ENCODE assay signal across 28 mouse cellular contexts in the genomic region with DNA sequence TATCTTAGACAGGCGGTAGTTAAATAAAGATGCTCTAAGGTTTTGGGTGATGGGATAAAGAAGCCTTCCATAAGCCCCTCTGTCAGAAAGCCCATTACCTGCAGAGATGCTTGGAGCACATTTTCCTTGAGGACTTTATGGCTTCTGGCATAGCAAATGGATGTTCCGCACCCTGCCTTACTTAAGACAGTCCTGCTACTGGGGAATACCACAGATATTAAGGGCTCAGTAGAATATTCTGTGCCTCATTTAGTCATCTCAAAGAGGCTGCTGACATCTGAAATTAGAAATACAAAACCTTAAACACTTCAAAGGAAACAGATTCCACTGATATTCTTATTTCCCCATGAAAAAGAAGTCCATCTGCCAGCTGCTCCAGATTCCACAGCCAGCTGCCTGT.
A peak's percentile ranks its signal among the peaks of the same experiment; 100 is the strongest.
DNase-seq lines count a peak whose midpoint lies in the region; ATAC-seq and TF ChIP-seq lines count a peak whose summit lies in the region.
"Had no signal": no experiment of that assay in that cellular context is flagged by ENCODE, and none has a peak within 500 bp of the region (broad histone marks: within the 10 kb centered on the region; RNA-seq: fewer than 3 reads in every experiment).

No protein-coding gene starts in this region.

- no peak overlapping the region for H3K27ac ChIP-seq in embryonic facial prominence, embryonic 14.5 days (replicated peaks; ENCODE audit: low read depth, low read length)
- H3K27ac ChIP-seq in embryonic facial prominence, embryonic 10.5 days (replicated peaks) = no peak overlapping the region
- 0 out of 2 replicates have a peak overlapping the region, but pooled peaks have one; percentile 17 for H3K27ac ChIP-seq in midbrain, embryonic 14.5 days (replicated peaks; ENCODE audit: low read depth, low read length)
- no peak overlapping the region for H3K27ac ChIP-seq in intestine, postnatal 0 days (ENCODE audit: low read depth, low read length)
- H3K27ac ChIP-seq: hindbrain, embryonic 12.5 days; hindbrain, postnatal 0 days; intestine, embryonic 15.5 days; liver, embryonic 15.5 days; neural tube, embryonic 12.5 days had no signal

- no peak overlapping the region for H3K9ac ChIP-seq in embryonic facial prominence, embryonic 14.5 days (ENCODE audit: low read depth, low read length)
- no peak overlapping the region for H3K9ac ChIP-seq in midbrain, embryonic 14.5 days (replicated peaks; ENCODE audit: low read length)
- H3K9ac ChIP-seq in intestine, postnatal 0 days (ENCODE audit: low read depth, low read length) = no peak overlapping the region
- H3K9ac ChIP-seq: hindbrain, embryonic 12.5 days; intestine, embryonic 15.5 days; liver, embryonic 15.5 days; neural tube, embryonic 12.5 days had no signal

- no peak for TF ChIP-seq CTCF in lung, adult 2 months (IDR thresholded peaks at IDR 0.05; ENCODE audit: insufficient read depth, low read length)
- TF ChIP-seq CTCF in intestine, postnatal 0 days (IDR thresholded peaks at IDR 0.05; ENCODE audit: low read depth) = no peak

- H3K4me2 ChIP-seq in embryonic facial prominence, embryonic 14.5 days (ENCODE audit: low read depth, low read length) = no peak overlapping the region
- no peak overlapping the region for H3K4me2 ChIP-seq in midbrain, embryonic 14.5 days (ENCODE audit: low read length)
- H3K4me2 ChIP-seq in intestine, postnatal 0 days (replicated peaks; ENCODE audit: low read depth) = no peak overlapping the region
- H3K4me2 ChIP-seq: heart, embryonic 11.5 days; hindbrain, embryonic 12.5 days; intestine, embryonic 15.5 days; liver, embryonic 15.5 days; neural tube, embryonic 12.5 days had no signal

- ATAC-seq in embryonic facial prominence, embryonic 14.5 days (ENCODE audit: low read depth) = peak; percentile 15; the same call in 1 of the 2 replicates
- ATAC-seq in midbrain, embryonic 14.5 days (ENCODE audit: low FRiP score, low TSS enrichment) = no peak
- ATAC-seq in intestine, postnatal 0 days = no peak
- ATAC-seq in granulocyte monocyte progenitor cell, adult 5-6 weeks (replicated peaks; ENCODE audit: poor library complexity, severe bottlenecking) = no peak
- ATAC-seq: forebrain, embryonic 14.5 days; hindbrain, postnatal 0 days; intestine, embryonic 15.5 days had no signal

- H3K36me3 ChIP-seq in embryonic facial prominence, embryonic 14.5 days (ENCODE audit: control insufficient read depth, insufficient read depth, low read length) = no peaks in the 10 kb centered on the region
- no peaks in the 10 kb centered on the region for H3K36me3 ChIP-seq in embryonic facial prominence, embryonic 10.5 days (replicated peaks)
- H3K36me3 ChIP-seq in midbrain, embryonic 14.5 days (ENCODE audit: control insufficient read depth, insufficient read depth, low read length) = no peaks in the 10 kb centered on the region
- no peaks in the 10 kb centered on the region for H3K36me3 ChIP-seq in intestine, postnatal 0 days (ENCODE audit: control insufficient read depth, insufficient read depth)
- H3K36me3 ChIP-seq: G1E; hindbrain, embryonic 12.5 days; intestine, embryonic 15.5 days; liver, embryonic 15.5 days; neural tube, embryonic 12.5 days had no signal

- no peaks in the 10 kb centered on the region for H3K27me3 ChIP-seq in embryonic facial prominence, embryonic 14.5 days (replicated peaks; ENCODE audit: control insufficient read depth, insufficient read depth, low read length)
- H3K27me3 ChIP-seq in embryonic facial prominence, embryonic 10.5 days (replicated peaks; ENCODE audit: low read depth, poor library complexity, severe bottlenecking) = no peaks in the 10 kb centered on the region
- H3K27me3 ChIP-seq in midbrain, embryonic 14.5 days (ENCODE audit: control insufficient read depth, insufficient read depth, low read length) = no peaks in the 10 kb centered on the region
- no peaks in the 10 kb centered on the region for H3K27me3 ChIP-seq in intestine, postnatal 0 days (replicated peaks; ENCODE audit: control insufficient read depth, insufficient read depth, low read length)
- H3K27me3 ChIP-seq: hindbrain, embryonic 12.5 days; intestine, embryonic 15.5 days; liver, embryonic 15.5 days; neural tube, embryonic 12.5 days had no signal

- peak; percentile 61 for DNase-seq in embryonic facial prominence, embryonic 14.5 days (ENCODE audit: low spot score)
- DNase-seq in embryonic facial prominence, embryonic 10.5 days (ENCODE audit: low spot score) = no peak
- DNase-seq in lung, postnatal 36 days = peak; percentile 11
- no peak for DNase-seq in lung, adult 2 months
- peak; percentile 47 for DNase-seq in midbrain, embryonic 14.5 days
- DNase-seq in retina, postnatal 1 day = no peak
- DNase-seq: adrenal gland, postnatal 14 days; cerebellum, adult 18-20 months; cerebellum, postnatal 14 days; gastrocnemius, postnatal 25 days; heart, adult 18-20 months; heart, postnatal 36 days; kidney, adult 8-10 months; kidney, postnatal 10 days; left cerebral cortex, postnatal 4 days; thymus, adult 2 months; thymus, postnatal 36 days had no signal

- H3K4me3 ChIP-seq in embryonic facial prominence, embryonic 14.5 days (ENCODE audit: low read depth, low read length) = no peak overlapping the region
- no peak overlapping the region for H3K4me3 ChIP-seq in embryonic facial prominence, embryonic 10.5 days
- H3K4me3 ChIP-seq in lung, adult 2 months (replicated peaks; ENCODE audit: extremely low read depth, low read depth, low read length) = no peak overlapping the region
- no peak overlapping the region for H3K4me3 ChIP-seq in midbrain, embryonic 14.5 days (replicated peaks; ENCODE audit: low read depth, low read length)
- no peak overlapping the region for H3K4me3 ChIP-seq in intestine, postnatal 0 days (ENCODE audit: low read depth, low read length)
- H3K4me3 ChIP-seq: hindbrain, embryonic 12.5 days; intestine, embryonic 15.5 days; liver, embryonic 15.5 days; myocyte; neural tube, embryonic 12.5 days had no signal

- WGBS in embryonic facial prominence, embryonic 14.5 days = 70% methylated on average over 2 of the region's 2 CpGs
- 95% methylated on average over 2 of the region's 2 CpGs for WGBS in embryonic facial prominence, embryonic 10.5 days
- 93% methylated on average over 2 of the region's 2 CpGs for WGBS in lung, adult 2 months
- WGBS in midbrain, embryonic 14.5 days = 58% methylated on average over 2 of the region's 2 CpGs
- WGBS in intestine, postnatal 0 days = 93% methylated on average over 2 of the region's 2 CpGs

- no peaks in the 10 kb centered on the region for H3K4me1 ChIP-seq in embryonic facial prominence, embryonic 14.5 days (ENCODE audit: control insufficient read depth, insufficient read depth, low read length)
- no peaks in the 10 kb centered on the region for H3K4me1 ChIP-seq in embryonic facial prominence, embryonic 10.5 days
- no peaks in the 10 kb centered on the region for H3K4me1 ChIP-seq in lung, adult 2 months (ENCODE audit: control insufficient read depth, insufficient read depth, low read length)
- peaks cover 8% of the 10 kb centered on the region; the same call in 1 of the 2 replicates for H3K4me1 ChIP-seq in midbrain, embryonic 14.5 days (ENCODE audit: control insufficient read depth, insufficient read depth, low read length)
- no peaks in the 10 kb centered on the region for H3K4me1 ChIP-seq in intestine, postnatal 0 days (replicated peaks; ENCODE audit: control insufficient read depth, insufficient read depth, low read length)
- H3K4me1 ChIP-seq: intestine, embryonic 15.5 days; liver, embryonic 15.5 days had no signal

- no peak for TF ChIP-seq POLR2A in lung, adult 2 months (IDR thresholded peaks at IDR 0.05; ENCODE audit: borderline replicate concordance, extremely low read depth, low read depth, low read length)

- H3K9me3 ChIP-seq in embryonic facial prominence, embryonic 14.5 days (ENCODE audit: control insufficient read depth, low read length) = no peaks in the 10 kb centered on the region
- H3K9me3 ChIP-seq in embryonic facial prominence, embryonic 10.5 days = no peaks in the 10 kb centered on the region
- no peaks in the 10 kb centered on the region for H3K9me3 ChIP-seq in midbrain, embryonic 14.5 days (ENCODE audit: control insufficient read depth, low read length)
- no peaks in the 10 kb centered on the region for H3K9me3 ChIP-seq in intestine, postnatal 0 days (ENCODE audit: control insufficient read depth)
- H3K9me3 ChIP-seq: G1E; hindbrain, embryonic 12.5 days; intestine, embryonic 15.5 days; liver, embryonic 15.5 days; neural tube, embryonic 12.5 days had no signal

Comparison
In these comparisons a context has a peak if more than half of its experiments do, and no peak if none do; other contexts are left out.
1. DNase-seq: peak in embryonic facial prominence, embryonic 14.5 days (single experiment), lung, postnatal 36 days (single experiment) and midbrain, embryonic 14.5 days (single experiment); none in embryonic facial prominence, embryonic 10.5 days (single experiment), lung, adult 2 months (single experiment) and retina, postnatal 1 day (single experiment).